Mouse (Mus musculus) heart, postnatal 0 days (tissue): ENCODE measurements around the gene Gabbr2. TPM values are rescaled to one million over a fixed set of nuclear protein-coding genes. Genes with fewer than 3 reads are reported as not detected.

Source experiments
- ATAC-seq: fragments of 200-750 bp; cut with Nextera tagmentation; 2 replicates; pipeline ENCODE4 v1.8.0; 2017; ENCODE audit warnings: low read depth, moderate number of reproducible peaks, moderate library complexity; ENCODE audit not compliant: insufficient read depth
- DNase-seq: peaks from one replicate; pipeline ENCODE4 v3.0.0-alpha.2; 2016; ENCODE audit warnings: low spot score
- H3K27ac ChIP-seq: fragments of 300-500 bp; sonication (generic); 2 replicates; pipeline ENCODE4 v1.5.1; 2014; ENCODE audit warnings: low read depth, mild to moderate bottlenecking
- H3K27me3 ChIP-seq: fragments of 300-500 bp; sonication (generic); 2 replicates; pipeline ENCODE4 v1.6.1; 2014; ENCODE audit warnings: low read length, mixed read lengths; ENCODE audit not compliant: control insufficient read depth, insufficient read depth
- H3K36me3 ChIP-seq: fragments of 300-500 bp; sonication (generic); replicated peaks from 2 replicates; pipeline ENCODE4 v1.6.1; 2014; ENCODE audit warnings: low read length, mixed read lengths; ENCODE audit not compliant: control insufficient read depth, insufficient read depth
- H3K4me1 ChIP-seq: fragments of 300-500 bp; sonication (generic); 2 replicates; pipeline ENCODE4 v1.6.1; 2014; ENCODE audit warnings: antibody characterized with exemption; ENCODE audit not compliant: control insufficient read depth, insufficient read depth
- H3K4me2 ChIP-seq: fragments of 300-500 bp; sonication (generic); 2 replicates; pipeline ENCODE4 v1.6.1; 2014; ENCODE audit warnings: low read depth, mild to moderate bottlenecking, low read length, moderate library complexity
- H3K4me3 ChIP-seq: fragments of 300-500 bp; sonication (generic); 2 replicates; pipeline ENCODE4 v1.5.1; 2014; ENCODE audit warnings: low read depth, low read length
- H3K9ac ChIP-seq: fragments of 300-500 bp; sonication (generic); replicated peaks from 2 replicates; pipeline ENCODE4 v1.6.1; 2014; ENCODE audit warnings: low read depth, low read length, mixed read lengths
- H3K9me3 ChIP-seq: fragments of 300-500 bp; sonication (generic); replicated peaks from 2 replicates; pipeline ENCODE4 v1.6.1; 2016; ENCODE audit warnings: low read length; ENCODE audit not compliant: control insufficient read depth
- CTCF ChIP-seq: IDR thresholded peaks from 2 replicates; pipeline ENCODE4 v1.5.1; 2016; ENCODE audit warnings: antibody characterized with exemption, control low read depth, low read depth
- EP300 ChIP-seq: IDR thresholded peaks from 2 replicates; pipeline ENCODE4 v1.6.1; 2016; ENCODE audit warnings: antibody characterized with exemption, low read depth
- WGBS: fragments of 180-500 bp; shearing (Covaris S2); extraction: QIAGEN DNeasy Blood & Tissue Kit; methylation state at CpG from one replicate; pipeline ENCODE4 v1.1.7; 2014; 5-methylcytosine and 5-hydroxymethylcytosine counted together
- polyA plus RNA-seq: library from polyadenylated mRNA; unstranded; fragments of >200 nt; fragmentation: Nextera tagmentation; extraction: Ambion mirVana; gene quantifications from 2 replicates; pipeline ENCODE4 v1.2.1, GENCODE M21; 2015
- total RNA-seq: library from RNA; depleted of rRNA; stranded (reverse); fragments of >200 nt; gene quantifications from 2 replicates; pipeline ENCODE4 v1.2.3, GENCODE M21; 2014; ENCODE audit warnings: low replicate concordance

The Gabbr2 gene
- total and polyA plus RNA-seq, 2 experiments from 2014 or later = 0.07 TPM; not detected in 1

DNA sequence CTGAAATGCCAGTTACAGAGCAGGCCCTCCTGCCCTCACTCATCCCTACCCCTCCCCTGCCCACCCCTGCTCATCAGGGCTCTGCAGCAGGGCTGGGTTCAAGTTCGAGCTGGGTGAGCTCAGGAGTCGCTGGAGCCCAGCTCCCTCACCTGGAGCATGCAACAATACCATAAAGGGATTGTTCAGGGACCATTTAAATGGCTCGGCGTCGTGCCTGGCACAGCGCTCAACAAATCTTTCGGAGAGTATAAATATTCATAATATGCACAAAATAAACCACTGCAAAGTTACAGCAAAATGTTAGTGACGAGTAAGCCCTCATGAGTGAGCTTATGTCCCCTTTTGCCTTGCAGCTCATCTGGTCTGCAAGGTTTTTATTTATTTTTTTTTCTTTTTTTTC, 40.5 kb upstream of the Gabbr2 start:
- Histone ChIP-seq H3K4me2 (no peak overlapping the region), H3K4me3 (no peak overlapping the region)
- 84% methylated on average over 8 of the region's 8 CpGs for WGBS

DNA sequence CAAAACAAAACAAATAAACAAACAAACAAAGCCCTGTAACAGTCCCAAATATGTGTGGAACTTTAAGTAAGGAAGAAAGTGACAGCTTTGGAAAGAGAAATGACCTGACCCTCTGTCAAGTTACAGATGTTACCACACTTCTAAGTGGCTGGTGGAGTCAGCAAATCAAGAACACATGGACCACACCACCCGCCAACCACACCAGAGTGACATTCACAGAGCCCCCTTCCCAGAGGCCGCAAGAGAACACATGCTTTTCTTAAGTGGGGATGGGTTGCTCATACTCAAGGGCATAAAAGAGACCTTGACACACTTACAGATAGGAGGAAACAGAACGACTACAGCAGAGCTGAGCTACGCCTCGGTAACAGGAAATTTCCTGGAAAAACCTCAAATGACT, 37.1 kb upstream of the Gabbr2 start:
- TF ChIP-seq EP300 = no peak
- no peak for TF ChIP-seq CTCF
- Histone ChIP-seq H3K4me3 (no peak overlapping the region), H3K27ac (no peak overlapping the region), H3K4me2 (no peak overlapping the region), H3K27me3 (no peaks in the 10 kb centered on the region), H3K9ac (no peak overlapping the region), H3K9me3 (no peaks in the 10 kb centered on the region), H3K36me3 (0 out of 2 replicates have a peak, but pooled peaks cover 6% of the 10 kb centered on the region), H3K4me1 (no peaks in the 10 kb centered on the region)
- 66% methylated on average over 5 of the region's 5 CpGs for WGBS
- DNase-seq (no peak), ATAC-seq (no peak)

More for the DNA sequence above, 40.5 kb upstream of the Gabbr2 start:
- Histone ChIP-seq H3K9ac (no peak overlapping the region), H3K9me3 (no peaks in the 10 kb centered on the region), H3K27me3 (no peaks in the 10 kb centered on the region), H3K36me3 (0 out of 2 replicates have a peak, but pooled peaks cover 6% of the 10 kb centered on the region), H3K4me1 (no peaks in the 10 kb centered on the region), H3K27ac (no peak overlapping the region)
- TF ChIP-seq CTCF = no peak
- no peak for TF ChIP-seq EP300
- DNase-seq (no peak), ATAC-seq (no peak)

DNA sequence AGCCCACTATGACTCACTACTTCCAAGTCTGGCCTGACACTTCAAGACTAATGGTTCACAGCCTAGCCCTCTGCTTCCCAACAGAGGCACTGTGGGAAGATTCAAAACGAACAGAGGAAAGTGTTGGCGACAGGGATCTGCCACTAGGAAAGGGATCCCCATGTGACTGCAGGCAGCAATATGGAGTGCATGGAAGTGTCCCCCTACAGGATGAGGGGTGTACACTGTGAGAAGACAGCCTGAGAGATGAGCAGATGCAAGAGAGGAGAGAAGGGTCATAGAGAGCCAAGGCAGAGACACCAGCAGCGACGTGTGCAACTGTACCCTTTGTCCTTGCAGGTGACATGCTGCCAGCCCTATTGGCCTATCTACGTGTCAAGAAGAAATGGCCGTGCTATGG, 32.3 kb upstream of the Gabbr2 start:
- TF ChIP-seq EP300 (no peak), CTCF (no peak)
- WGBS = 63% methylated on average over 6 of the region's 6 CpGs
- no peak for ATAC-seq

DNA sequence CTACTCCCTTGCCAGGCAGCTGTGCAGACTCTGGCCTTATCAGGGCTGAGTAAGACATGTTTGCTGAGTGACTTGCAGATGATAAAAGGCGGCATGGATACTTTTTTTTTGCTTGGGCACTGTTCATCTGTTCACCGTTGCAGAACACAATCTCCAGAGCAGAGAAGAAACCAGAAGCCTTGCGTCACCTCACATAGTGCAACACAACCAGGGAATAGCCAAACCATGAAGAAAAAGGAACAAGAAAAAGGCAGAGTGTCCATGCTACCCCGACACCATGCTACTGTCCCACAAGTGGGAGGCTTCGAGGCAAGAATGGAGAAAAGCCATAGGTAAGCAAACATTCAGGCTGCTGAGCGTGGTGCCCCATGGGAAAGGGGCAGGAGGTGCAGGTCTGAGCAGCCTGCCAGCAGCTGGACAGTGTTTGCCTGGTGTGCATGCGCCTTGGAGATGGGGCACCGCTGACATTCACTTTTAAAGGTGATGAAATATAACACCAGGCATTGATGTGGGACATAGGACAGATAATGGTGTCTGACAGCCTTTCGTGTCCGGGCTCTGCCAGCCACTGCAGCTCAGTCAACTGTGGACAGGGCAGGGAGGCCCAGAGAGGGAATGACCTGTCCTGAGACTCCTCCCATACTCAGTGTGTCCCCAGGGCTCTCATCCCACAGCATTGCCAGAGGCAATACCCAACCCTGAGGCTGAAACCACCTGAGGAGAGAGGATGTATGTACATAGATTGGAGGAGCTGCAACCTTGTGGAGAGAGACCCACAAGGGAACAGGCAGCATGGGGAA, 31.3 kb upstream of the Gabbr2 start:
- H3K9me3 ChIP-seq = no peaks in the 10 kb centered on the region
- no peak overlapping the region for H3K4me3 ChIP-seq
- H3K27me3 ChIP-seq = no peaks in the 10 kb centered on the region
- 62% methylated on average over 10 of the region's 10 CpGs for WGBS
- no peak overlapping the region for H3K9ac ChIP-seq
- no peak overlapping the region for H3K4me2 ChIP-seq
- no peaks in the 10 kb centered on the region for H3K4me1 ChIP-seq
- H3K27ac ChIP-seq = no peak overlapping the region
- 0 out of 2 replicates have a peak, but pooled peaks cover 2% of the 10 kb centered on the region for H3K36me3 ChIP-seq
- no peak for ATAC-seq
- TF ChIP-seq EP300 (no peak), CTCF (no peak)
- DNase-seq = no peak

More for the DNA sequence above, 32.3 kb upstream of the Gabbr2 start:
- Histone ChIP-seq H3K4me3 (no peak overlapping the region), H3K27me3 (no peaks in the 10 kb centered on the region), H3K27ac (no peak overlapping the region), H3K36me3 (0 out of 2 replicates have a peak, but pooled peaks cover 2% of the 10 kb centered on the region), H3K9me3 (no peaks in the 10 kb centered on the region), H3K4me1 (no peaks in the 10 kb centered on the region), H3K9ac (no peak overlapping the region), H3K4me2 (no peak overlapping the region)
- DNase-seq = no peak

DNA sequence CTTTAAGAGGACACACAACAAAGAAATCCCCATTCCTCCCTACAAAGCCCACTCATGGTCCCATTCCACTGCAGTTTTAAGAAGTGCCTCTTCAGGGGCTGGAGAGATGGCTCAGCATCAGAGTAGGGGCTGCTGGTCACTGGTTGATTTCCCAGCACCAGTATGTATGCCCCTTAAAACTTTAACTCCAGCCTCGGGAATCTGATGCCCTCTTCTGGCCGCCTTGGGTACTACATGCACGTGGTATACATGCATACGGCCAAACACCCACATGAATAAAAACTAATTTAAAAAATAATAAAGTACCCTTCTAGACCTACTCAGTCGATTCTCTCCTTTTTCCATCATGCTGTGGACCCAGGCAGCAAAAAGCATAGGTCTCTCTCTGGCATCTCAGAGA, 28.9 kb upstream of the Gabbr2 start:
- Histone ChIP-seq H3K36me3 (peaks cover 2% of the 10 kb centered on the region; the same call in 1 of the 2 replicates), H3K27ac (no peak overlapping the region), H3K9ac (no peak overlapping the region), H3K4me3 (no peak overlapping the region), H3K4me2 (no peak overlapping the region), H3K27me3 (no peaks in the 10 kb centered on the region), H3K4me1 (no peaks in the 10 kb centered on the region), H3K9me3 (no peaks in the 10 kb centered on the region)
- ATAC-seq = no peak
- TF ChIP-seq CTCF (peak; percentile 61), EP300 (no peak)
- DNase-seq = no peak
- WGBS = 17% methylated on average over 5 of the region's 5 CpGs
